7 mouse cellular contexts compared by ENCODE assay signal in the genomic region with DNA sequence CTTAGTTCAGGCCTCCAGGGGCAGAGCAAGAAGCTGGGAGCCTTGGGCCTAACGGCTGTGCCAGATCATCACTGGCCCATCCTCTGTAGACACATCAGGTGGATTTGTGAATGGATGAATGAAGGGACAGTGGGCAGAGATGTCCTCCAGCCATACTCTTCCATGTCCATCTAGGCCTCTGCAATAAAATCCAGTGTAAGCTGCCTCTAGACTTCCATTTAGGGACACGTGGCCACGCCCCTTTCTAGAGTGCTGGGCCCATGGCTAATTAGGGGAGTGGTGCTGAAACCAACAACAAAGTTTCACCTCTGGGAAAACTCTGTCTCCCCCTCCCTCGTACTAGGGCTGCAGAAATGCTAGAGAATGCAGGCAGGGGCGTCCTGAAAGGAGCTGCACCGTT. TPM values are rescaled to one million over a fixed set of nuclear protein-coding genes. Genes with fewer than 3 reads are reported as not detected.
DNase-seq lines count a peak whose midpoint lies in the region; ATAC-seq and TF ChIP-seq lines count a peak whose summit lies in the region.

No protein-coding gene starts in this region.

- peak overlapping the region; percentile 48 for H3K4me2 ChIP-seq in lung, embryonic 16.5 days (ENCODE audit: low read depth, low read length)
- peak overlapping the region; percentile 64 for H3K4me2 ChIP-seq in forebrain, embryonic 13.5 days
- peak overlapping the region; percentile 46 for H3K4me2 ChIP-seq in limb, embryonic 14.5 days (replicated peaks; ENCODE audit: low read depth, low read length, severe bottlenecking)
- H3K4me2 ChIP-seq in stomach, embryonic 15.5 days: peak overlapping the region; percentile 59

- H3K27ac ChIP-seq in lung, embryonic 16.5 days (ENCODE audit: low read length): no peak overlapping the region
- no peak overlapping the region for H3K27ac ChIP-seq in forebrain, embryonic 13.5 days
- H3K27ac ChIP-seq in limb, embryonic 14.5 days (replicated peaks; ENCODE audit: low read depth, low read length): no peak overlapping the region
- no peak overlapping the region for H3K27ac ChIP-seq in stomach, embryonic 15.5 days

- ATAC-seq in lung, embryonic 16.5 days (ENCODE audit: low read depth): peak; percentile 28; the same call in 1 of the 2 replicates
- peak; percentile 37 for ATAC-seq in forebrain, embryonic 13.5 days
- ATAC-seq in limb, embryonic 14.5 days (ENCODE audit: low FRiP score, low read depth): no peak
- ATAC-seq in stomach, embryonic 15.5 days (ENCODE audit: insufficient read depth, low FRiP score, low read depth): no peak

- 12% methylated on average over 6 of the region's 6 CpGs for WGBS in lung, embryonic 16.5 days
- 8% methylated on average over 6 of the region's 6 CpGs for WGBS in forebrain, embryonic 13.5 days
- 9% methylated on average over 6 of the region's 6 CpGs for WGBS in limb, embryonic 14.5 days
- 12% methylated on average over 6 of the region's 6 CpGs for WGBS in stomach, embryonic 15.5 days

- H3K4me1 ChIP-seq in lung, embryonic 16.5 days (replicated peaks; ENCODE audit: control insufficient read depth, insufficient read depth, low read length): no peaks in the 10 kb centered on the region
- H3K4me1 ChIP-seq in forebrain, embryonic 13.5 days: peaks cover 11% of the 10 kb centered on the region
- H3K4me1 ChIP-seq in limb, embryonic 14.5 days (ENCODE audit: control insufficient read depth, insufficient read depth, low read length): peaks cover 4% of the 10 kb centered on the region
- H3K4me1 ChIP-seq in stomach, embryonic 15.5 days: peaks cover 7% of the 10 kb centered on the region

- H3K9ac ChIP-seq in lung, embryonic 16.5 days (ENCODE audit: low read length): no peak overlapping the region
- peak overlapping the region; percentile 48 for H3K9ac ChIP-seq in forebrain, embryonic 13.5 days
- peak overlapping the region; percentile 21; the same call in 1 of the 2 replicates for H3K9ac ChIP-seq in limb, embryonic 14.5 days (ENCODE audit: low read depth, low read length, severe bottlenecking)
- H3K9ac ChIP-seq in stomach, embryonic 15.5 days: no peak overlapping the region

- peaks cover 20% of the 10 kb centered on the region for H3K27me3 ChIP-seq in lung, embryonic 16.5 days (ENCODE audit: control insufficient read depth, insufficient read depth, low read depth, low read length)
- H3K27me3 ChIP-seq in forebrain, embryonic 13.5 days: peaks cover 47% of the 10 kb centered on the region
- peaks cover 19% of the 10 kb centered on the region for H3K27me3 ChIP-seq in limb, embryonic 14.5 days (ENCODE audit: control insufficient read depth, insufficient read depth, low read length)
- peaks cover 25% of the 10 kb centered on the region for H3K27me3 ChIP-seq in stomach, embryonic 15.5 days (replicated peaks)

- H3K9me3 ChIP-seq in lung, embryonic 16.5 days (ENCODE audit: control insufficient read depth, low read length): no peaks in the 10 kb centered on the region
- H3K9me3 ChIP-seq in forebrain, embryonic 13.5 days (replicated peaks): no peaks in the 10 kb centered on the region
- no peaks in the 10 kb centered on the region for H3K9me3 ChIP-seq in limb, embryonic 14.5 days (ENCODE audit: control insufficient read depth, low read length)
- no peaks in the 10 kb centered on the region for H3K9me3 ChIP-seq in stomach, embryonic 15.5 days

- peak overlapping the region; percentile 23 for H3K4me3 ChIP-seq in lung, embryonic 16.5 days (ENCODE audit: low read length)
- H3K4me3 ChIP-seq in forebrain, embryonic 13.5 days: peak overlapping the region; percentile 30
- H3K4me3 ChIP-seq in limb, embryonic 14.5 days (replicated peaks; ENCODE audit: low read length): peak overlapping the region; percentile 26
- H3K4me3 ChIP-seq in stomach, embryonic 15.5 days (replicated peaks): peak overlapping the region; percentile 21

- no peaks in the 10 kb centered on the region for H3K36me3 ChIP-seq in lung, embryonic 16.5 days (ENCODE audit: control insufficient read depth, insufficient read depth, low read length)
- no peaks in the 10 kb centered on the region for H3K36me3 ChIP-seq in forebrain, embryonic 13.5 days (ENCODE audit: poor library complexity, severe bottlenecking)
- H3K36me3 ChIP-seq in limb, embryonic 14.5 days (ENCODE audit: control insufficient read depth, insufficient read depth, low read length): no peaks in the 10 kb centered on the region
- H3K36me3 ChIP-seq in stomach, embryonic 15.5 days: no peaks in the 10 kb centered on the region

- TF ChIP-seq POLR2A in limb, embryonic 14.5 days (IDR thresholded peaks at IDR 0.05; ENCODE audit: borderline replicate concordance, extremely low read depth, insufficient read depth, insufficient read length): no peak

- no peak for DNase-seq in lung, adult 18-20 months
- no peak for DNase-seq in limb, embryonic 14.5 days (ENCODE audit: low spot score)
- no peak for DNase-seq in spleen, postnatal 36 days (ENCODE audit: low spot score in 2 of 2)
- DNase-seq in left cerebral cortex, adult 9 months (ENCODE audit: low spot score in 2 of 2): no peak

RNA-seq across cellular contexts. Expression of a gene that starts 0.4 kb away (rescaled TPM):
- not detected in 2 replicates for polyA plus RNA-seq in lung, embryonic 16.5 days (2015; fragmentation: Nextera tagmentation; extraction: Ambion mirVana)
- 0.25 TPM in 1 of 2 replicates, not detected in the other for polyA plus RNA-seq in forebrain, embryonic 13.5 days (2015; fragmentation: Nextera tagmentation; extraction: Ambion mirVana)
- not detected in 2 replicates for polyA plus RNA-seq in limb, embryonic 14.5 days (2012; rRNA removed)
- not detected in 2 replicates for polyA plus RNA-seq in limb, embryonic 14.5 days (2014; fragmentation: Nextera tagmentation; extraction: Ambion mirVana)
- not detected in 2 replicates for polyA plus RNA-seq in stomach, embryonic 15.5 days (2015; fragmentation: Nextera tagmentation; extraction: Ambion mirVana)

RNA-seq across cellular contexts. Expression of a gene that starts 5.9 kb away (rescaled TPM):
- not detected in 2 replicates for polyA plus RNA-seq in lung, embryonic 16.5 days (2015; fragmentation: Nextera tagmentation; extraction: Ambion mirVana)
- polyA plus RNA-seq in forebrain, embryonic 13.5 days (2015; fragmentation: Nextera tagmentation; extraction: Ambion mirVana): 0.09 TPM in 1 of 2 replicates, not detected in the other
- not detected in 2 replicates for polyA plus RNA-seq in limb, embryonic 14.5 days (2012; rRNA removed)
- not detected in 2 replicates for polyA plus RNA-seq in limb, embryonic 14.5 days (2014; fragmentation: Nextera tagmentation; extraction: Ambion mirVana)
- polyA plus RNA-seq in stomach, embryonic 15.5 days (2015; fragmentation: Nextera tagmentation; extraction: Ambion mirVana): not detected in 2 replicates

RNA-seq across cellular contexts. Expression of a gene that starts 49.7 kb away (rescaled TPM):
- 0.06 and 0.08 TPM in 2 replicates for polyA plus RNA-seq in lung, embryonic 16.5 days (2015; fragmentation: Nextera tagmentation; extraction: Ambion mirVana)
- polyA plus RNA-seq in forebrain, embryonic 13.5 days (2015; fragmentation: Nextera tagmentation; extraction: Ambion mirVana): 0.09 and 0.11 TPM in 2 replicates
- 0.05 and 0.09 TPM in 2 replicates for polyA plus RNA-seq in limb, embryonic 14.5 days (2012; rRNA removed)
- polyA plus RNA-seq in limb, embryonic 14.5 days (2014; fragmentation: Nextera tagmentation; extraction: Ambion mirVana): not detected in 2 replicates
- 0.03 TPM in 1 of 2 replicates, not detected in the other for polyA plus RNA-seq in stomach, embryonic 15.5 days (2015; fragmentation: Nextera tagmentation; extraction: Ambion mirVana)

RNA-seq across cellular contexts. Expression of a gene that starts 51.1 kb away (rescaled TPM):
- polyA plus RNA-seq in lung, embryonic 16.5 days (2015; fragmentation: Nextera tagmentation; extraction: Ambion mirVana): 28.1 and 30.1 TPM in 2 replicates
- polyA plus RNA-seq in forebrain, embryonic 13.5 days (2015; fragmentation: Nextera tagmentation; extraction: Ambion mirVana): 21.7 and 23.0 TPM in 2 replicates
- polyA plus RNA-seq in limb, embryonic 14.5 days (2012; rRNA removed): 69.6 and 73.9 TPM in 2 replicates
- 28.4 and 28.5 TPM in 2 replicates for polyA plus RNA-seq in limb, embryonic 14.5 days (2014; fragmentation: Nextera tagmentation; extraction: Ambion mirVana)
- 43.1 and 58.5 TPM in 2 replicates for polyA plus RNA-seq in stomach, embryonic 15.5 days (2015; fragmentation: Nextera tagmentation; extraction: Ambion mirVana)

Comparison
In these comparisons a context has a peak if more than half of its experiments do, and no peak if none do; other contexts are left out.
1. ATAC-seq: peak in lung, embryonic 16.5 days (single experiment) and forebrain, embryonic 13.5 days (single experiment); none in limb, embryonic 14.5 days (single experiment) and stomach, embryonic 15.5 days (single experiment).
2. H3K9ac ChIP-seq: peak in forebrain, embryonic 13.5 days (single experiment) and limb, embryonic 14.5 days (single experiment); none in lung, embryonic 16.5 days (single experiment) and stomach, embryonic 15.5 days (single experiment).
3. Peak in every context shown above with its lines, with median percentiles within 50 percentile points of each other: H3K4me2 ChIP-seq and H3K4me3 ChIP-seq.